Mouse (Mus musculus): ENCODE results near the gene Nkd1. TPM values are rescaled to one million over a fixed set of nuclear protein-coding genes. Genes with fewer than 3 reads are reported as not detected.

Nkd1 gene
- total and polyA plus RNA-seq, 3 experiments = 2.3 to 3.4 (median 2.9) TPM

- H3K4me3 ChIP-seq = peak overlapping the region; percentile 63
- 2% methylated on average over 54 of the region's 65 CpGs for WGBS
- H3K27me3 ChIP-seq (ENCODE audit: control insufficient read depth, insufficient read depth, low read length) = peaks cover 9% of the 10 kb centered on the region
- H3K79me2 ChIP-seq (replicated peaks; ENCODE audit: control insufficient read depth, insufficient read depth, low read length) = no peaks in the 10 kb centered on the region
- intact Hi-C loops (cut with DNase I) = loop anchor here (5.0 kb wide), 1 partner anchor 159 kb away; the partner anchor contains the start of gene Brd7
- TF ChIP-seq CTCF (IDR thresholded peaks at IDR 0.05) = no peak
- no peak for TF ChIP-seq EP300 (IDR thresholded peaks at IDR 0.05; ENCODE audit: insufficient read depth, low read depth, low read length)
- H3K4me1 ChIP-seq (ENCODE audit: control insufficient read depth, insufficient read depth, low read length) = peaks cover 3% of the 10 kb centered on the region
- H3K36me3 ChIP-seq (ENCODE audit: control insufficient read depth, insufficient read depth, low read length) = no peaks in the 10 kb centered on the region
- DNase-seq = peak in 1 of 2 experiments; percentile 37
- peak overlapping the region; percentile 76 for H3K9ac ChIP-seq (ENCODE audit: low read depth, low read length)
- peak overlapping the region; percentile 31; the same call in 1 of the 2 replicates for H3K27ac ChIP-seq
These were observed 624 bp downstream of the Nkd1 start for GRCm38 (mm10) chr8:88521541-88522414.

GRCm38 (mm10) chr8:88522433-88523030 lies 1.4 kb downstream of the Nkd1 start:
- Histone ChIP-seq H3K4me1 (ENCODE audit: control insufficient read depth, insufficient read depth, low read length) (peaks cover 3% of the 10 kb centered on the region), H3K36me3 (ENCODE audit: control insufficient read depth, insufficient read depth, low read length) (no peaks in the 10 kb centered on the region), H3K9ac (ENCODE audit: low read depth, low read length) (no peak overlapping the region), H3K79me2 (replicated peaks; ENCODE audit: control insufficient read depth, insufficient read depth, low read length) (no peaks in the 10 kb centered on the region), H3K4me3 (peak overlapping the region; percentile 63; the same call in 1 of the 2 replicates), H3K27me3 (ENCODE audit: control insufficient read depth, insufficient read depth, low read length) (peaks cover 9% of the 10 kb centered on the region), H3K27ac (no peak overlapping the region)
- WGBS = 63% methylated on average over 5 of the region's 5 CpGs
- TF ChIP-seq CTCF (IDR thresholded peaks at IDR 0.05) (no peak), EP300 (IDR thresholded peaks at IDR 0.05; ENCODE audit: insufficient read depth, low read depth, low read length) (no peak), POLR2A (IDR thresholded peaks at IDR 0.05; ENCODE audit: insufficient read depth, low read depth, low read length) (no peak)
- no peak for DNase-seq
- intact Hi-C loops (cut with DNase I) = loop anchor here (5.0 kb wide), 1 partner anchor 160 kb away; the partner anchor contains the start of gene Brd7

GRCm38 (mm10) chr8:88523621-88524020 lies 2.5 kb downstream of the Nkd1 start:
- no peak overlapping the region for H3K9ac ChIP-seq (ENCODE audit: low read depth, low read length)
- no peaks in the 10 kb centered on the region for H3K36me3 ChIP-seq (ENCODE audit: control insufficient read depth, insufficient read depth, low read length)
- WGBS = 83% methylated on average over 4 of the region's 4 CpGs
- TF ChIP-seq EP300 (IDR thresholded peaks at IDR 0.05; ENCODE audit: insufficient read depth, low read depth, low read length) = no peak
- no peak for TF ChIP-seq POLR2A (IDR thresholded peaks at IDR 0.05; ENCODE audit: insufficient read depth, low read depth, low read length)
- no peak for TF ChIP-seq CTCF (IDR thresholded peaks at IDR 0.05)
- peaks cover 3% of the 10 kb centered on the region for H3K4me1 ChIP-seq (ENCODE audit: control insufficient read depth, insufficient read depth, low read length)
- DNase-seq = no peak
- H3K27me3 ChIP-seq (ENCODE audit: control insufficient read depth, insufficient read depth, low read length) = peaks cover 9% of the 10 kb centered on the region
- no peaks in the 10 kb centered on the region for H3K79me2 ChIP-seq (replicated peaks; ENCODE audit: control insufficient read depth, insufficient read depth, low read length)
- no peak overlapping the region for H3K27ac ChIP-seq
- H3K4me3 ChIP-seq = no peak overlapping the region
- intact Hi-C loops (cut with DNase I) = loop anchor here (5.0 kb wide), 1 partner anchor 161 kb away; the partner anchor contains the start of gene Brd7

- Histone ChIP-seq H3K36me3 (ENCODE audit: control insufficient read depth, insufficient read depth, low read length) (no peaks in the 10 kb centered on the region), H3K4me1 (ENCODE audit: control insufficient read depth, insufficient read depth, low read length) (peaks cover 3% of the 10 kb centered on the region), H3K9ac (ENCODE audit: low read depth, low read length) (no peak overlapping the region), H3K27me3 (ENCODE audit: control insufficient read depth, insufficient read depth, low read length) (peaks cover 9% of the 10 kb centered on the region), H3K79me2 (replicated peaks; ENCODE audit: control insufficient read depth, insufficient read depth, low read length) (no peaks in the 10 kb centered on the region), H3K27ac (no peak overlapping the region), H3K4me3 (no peak overlapping the region)
- WGBS = 62% methylated on average over 4 of the region's 4 CpGs
- intact Hi-C loops (cut with DNase I) = loop anchor here (5.0 kb wide), 1 partner anchor 162 kb away; the partner anchor contains the start of gene Brd7
- no peak for DNase-seq
- TF ChIP-seq EP300 (IDR thresholded peaks at IDR 0.05; ENCODE audit: insufficient read depth, low read depth, low read length) (no peak), CTCF (IDR thresholded peaks at IDR 0.05) (no peak), POLR2A (IDR thresholded peaks at IDR 0.05; ENCODE audit: insufficient read depth, low read depth, low read length) (no peak)
These were observed 3.0 kb downstream of the Nkd1 start for GRCm38 (mm10) chr8:88524132-88524531.

- peaks cover 3% of the 10 kb centered on the region for H3K4me1 ChIP-seq (ENCODE audit: control insufficient read depth, insufficient read depth, low read length)
- H3K36me3 ChIP-seq (ENCODE audit: control insufficient read depth, insufficient read depth, low read length) = no peaks in the 10 kb centered on the region
- WGBS = 59% methylated on average over 7 of the region's 7 CpGs
- H3K27ac ChIP-seq = no peak overlapping the region
- intact Hi-C loops (cut with DNase I) = loop anchor here (5.0 kb wide), 1 partner anchor 163 kb away; the partner anchor contains the start of gene Brd7
- no peak for DNase-seq
- H3K4me3 ChIP-seq = no peak overlapping the region
- H3K79me2 ChIP-seq (replicated peaks; ENCODE audit: control insufficient read depth, insufficient read depth, low read length) = no peaks in the 10 kb centered on the region
- H3K9ac ChIP-seq (ENCODE audit: low read depth, low read length) = no peak overlapping the region
- H3K27me3 ChIP-seq (ENCODE audit: control insufficient read depth, insufficient read depth, low read length) = peaks cover 9% of the 10 kb centered on the region
- TF ChIP-seq POLR2A (IDR thresholded peaks at IDR 0.05; ENCODE audit: insufficient read depth, low read depth, low read length) (no peak), EP300 (IDR thresholded peaks at IDR 0.05; ENCODE audit: insufficient read depth, low read depth, low read length) (no peak), CTCF (IDR thresholded peaks at IDR 0.05) (no peak)
These were observed 3.7 kb downstream of the Nkd1 start for GRCm38 (mm10) chr8:88524851-88525250.

Data from heart, adult 2 months (tissue).